Mouse (Mus musculus) erythroblast, adult 5-6 weeks (primary cell): ENCODE results near the gene 1110059E24Rik. TPM values are rescaled to one million over a fixed set of nuclear protein-coding genes. Genes with fewer than 3 reads are reported as not detected.

Experiments
- ATAC-seq: replicated peaks from 2 replicates; pipeline ENCODE4 v1.8.0; 2016; ENCODE audit warnings: moderate number of reproducible peaks, mild to moderate bottlenecking, moderate TSS enrichment, inconsistent platforms; ENCODE audit not compliant: poor library complexity, low FRiP score, severe bottlenecking
- total RNA-seq, 2 experiments: library from RNA; stranded (forward) in 1 of 2; stranded (reverse) in 1 of 2; fragments of 150-400 nt in 1 of 2; fragments of 200-764, 138-1000 nt in 1 of 2; gene quantifications; 2 replicates each; pipeline versions ENCODE4 v1.2.3 to v1.2.4; 2015 to 2017; ENCODE audit warnings: low replicate concordance in 2 of 2

The 1110059E24Rik gene
- total RNA-seq, 2 experiments from 2014 or later, result 8.4 to 13.4 TPM

GRCm38 (mm10) chr19:21583523-21583984 lies 69.2 kb downstream of the 1110059E24Rik start:
- no peak for ATAC-seq

DNA sequence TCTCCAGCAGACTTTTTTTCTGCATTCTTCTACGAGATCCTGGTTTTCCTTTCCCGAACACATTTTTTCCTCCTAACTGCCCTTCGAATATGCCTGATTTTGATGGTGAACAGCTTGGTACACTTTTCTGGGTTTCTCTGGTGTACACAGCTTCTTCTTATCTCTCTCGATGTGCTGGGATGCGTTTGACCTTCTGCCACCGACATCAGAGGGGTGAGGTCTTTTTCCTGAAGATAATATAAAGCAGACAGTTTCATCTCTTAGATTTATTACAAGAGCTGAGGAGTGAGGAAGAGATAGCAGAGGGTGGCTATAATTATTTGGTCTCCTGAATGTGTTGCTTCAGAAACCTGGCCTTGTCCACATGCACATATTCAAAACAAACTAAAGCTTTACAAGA lies 71.4 kb downstream of the 1110059E24Rik start:
- no peak for ATAC-seq

GRCm38 (mm10) chr19:21579896-21580295 lies 72.9 kb downstream of the 1110059E24Rik start:
- ATAC-seq, result no peak

DNA sequence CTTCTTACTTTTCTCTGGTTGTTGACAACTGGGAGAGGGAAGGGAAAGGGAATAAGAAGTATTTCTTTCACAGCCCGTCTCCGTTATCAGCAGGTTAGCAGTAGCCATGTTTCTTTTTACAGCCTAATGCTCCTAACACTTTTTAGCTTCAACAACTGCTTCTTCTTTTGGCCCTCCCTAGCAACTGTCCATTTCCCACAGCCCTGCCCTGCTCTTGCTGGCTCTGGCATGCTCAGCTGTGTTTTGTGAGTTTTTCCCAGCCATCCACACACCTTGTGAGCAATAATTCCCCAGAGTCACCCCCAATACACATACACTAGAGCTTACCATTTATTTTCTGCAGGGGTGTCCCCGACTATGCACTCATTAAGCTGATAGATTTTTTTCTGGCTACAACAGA lies 75.3 kb downstream of the 1110059E24Rik start:
- no peak for ATAC-seq

DNA sequence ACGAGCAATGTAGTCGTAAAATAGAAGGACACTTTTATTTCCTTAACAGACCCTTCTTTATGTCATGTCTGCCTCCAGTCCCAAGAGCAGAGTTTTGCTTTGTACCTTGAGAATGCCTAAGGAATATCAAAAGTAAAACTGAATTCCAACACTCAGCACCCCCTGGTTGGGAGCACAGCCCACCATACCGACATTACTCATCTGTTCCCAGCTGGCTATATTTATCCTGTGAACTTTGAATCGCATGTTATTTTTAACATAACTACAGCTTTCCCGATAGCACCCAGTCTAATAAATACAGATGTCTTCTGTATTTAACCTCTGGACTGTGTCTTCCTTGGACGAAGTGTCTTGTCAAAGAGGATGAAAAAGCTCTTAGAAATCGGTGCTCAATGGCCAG lies 80.8 kb downstream of the 1110059E24Rik start:
- ATAC-seq, result no peak

DNA sequence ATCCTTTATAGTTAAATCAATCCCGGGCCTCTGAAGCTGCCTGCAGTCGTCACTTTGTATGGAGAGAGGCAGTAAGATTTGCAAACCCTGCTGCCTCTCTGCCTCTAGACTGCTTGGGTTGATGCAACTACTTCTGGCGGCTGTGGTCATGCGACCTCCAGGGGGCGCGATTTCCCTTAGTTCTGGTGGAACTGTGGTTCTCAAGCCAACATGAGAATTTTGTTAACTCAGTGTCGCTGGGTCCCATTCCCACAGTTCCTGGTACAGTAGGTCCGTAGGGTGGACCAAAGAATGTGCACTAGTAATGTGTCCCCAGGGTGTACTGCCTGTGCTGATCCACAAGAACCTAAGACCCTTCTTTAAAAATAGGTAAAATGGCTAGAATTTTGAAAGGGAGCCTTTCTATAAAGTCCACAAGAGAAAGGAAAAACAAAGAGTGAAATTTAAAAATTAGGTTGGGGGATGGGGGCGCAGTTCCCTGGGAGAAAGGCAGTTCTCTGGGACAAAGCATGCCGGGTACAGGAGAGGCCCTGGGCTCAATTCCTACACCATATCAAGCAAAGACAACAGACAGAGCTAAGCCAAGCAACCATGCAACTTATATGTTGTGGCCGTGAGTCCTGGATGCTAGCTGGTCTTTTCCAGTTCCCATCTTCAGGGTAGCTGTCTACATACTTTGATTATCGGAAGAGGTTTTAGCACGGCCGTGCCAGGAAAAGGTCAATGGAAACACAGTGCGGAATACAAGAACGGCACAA lies 81.4 kb downstream of the 1110059E24Rik start:
- ATAC-seq, result peak; percentile 55

DNA sequence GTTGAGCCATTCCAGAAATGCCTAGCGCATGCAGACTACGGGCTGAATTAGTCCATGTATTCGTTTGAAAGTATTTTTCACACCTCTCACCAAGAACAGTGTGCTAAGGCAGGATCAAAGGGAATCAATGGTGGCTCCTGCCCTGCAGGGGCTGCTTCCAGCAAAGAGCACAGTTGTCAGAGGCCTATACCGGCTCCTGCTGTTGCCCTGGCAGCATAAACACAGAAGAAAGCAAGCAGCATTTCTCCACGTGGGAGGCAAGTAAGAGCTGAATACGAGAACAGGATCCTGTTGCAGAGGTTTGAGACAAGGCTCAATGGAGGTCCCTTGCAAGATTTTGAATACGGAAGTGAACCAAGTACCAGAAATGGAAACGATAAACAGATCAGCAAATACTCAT lies 82.0 kb downstream of the 1110059E24Rik start:
- no peak for ATAC-seq

- ATAC-seq, result peak; percentile 70
These were observed 84.1 kb downstream of the 1110059E24Rik start for GRCm38 (mm10) chr19:21568528-21569185.

DNA sequence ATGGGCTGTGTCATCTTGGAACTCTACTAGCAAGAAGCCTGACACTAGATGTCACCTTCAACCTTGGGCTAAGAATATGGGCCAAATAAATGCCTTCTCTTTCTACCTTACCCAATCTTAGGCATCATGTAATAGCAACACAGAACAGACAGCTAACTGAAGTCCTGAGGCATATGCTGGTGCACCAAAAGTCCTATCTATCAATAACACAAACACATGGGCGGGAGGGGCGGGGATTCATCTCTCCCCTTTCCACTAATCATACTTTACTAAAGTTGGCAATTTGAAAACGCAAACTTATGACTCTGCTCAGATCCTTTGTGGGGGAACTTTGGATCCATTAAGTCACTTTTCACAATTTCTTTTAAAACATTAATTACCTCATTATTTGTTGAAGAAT lies 84.8 kb downstream of the 1110059E24Rik start:
- peak; percentile 58 for ATAC-seq

DNA sequence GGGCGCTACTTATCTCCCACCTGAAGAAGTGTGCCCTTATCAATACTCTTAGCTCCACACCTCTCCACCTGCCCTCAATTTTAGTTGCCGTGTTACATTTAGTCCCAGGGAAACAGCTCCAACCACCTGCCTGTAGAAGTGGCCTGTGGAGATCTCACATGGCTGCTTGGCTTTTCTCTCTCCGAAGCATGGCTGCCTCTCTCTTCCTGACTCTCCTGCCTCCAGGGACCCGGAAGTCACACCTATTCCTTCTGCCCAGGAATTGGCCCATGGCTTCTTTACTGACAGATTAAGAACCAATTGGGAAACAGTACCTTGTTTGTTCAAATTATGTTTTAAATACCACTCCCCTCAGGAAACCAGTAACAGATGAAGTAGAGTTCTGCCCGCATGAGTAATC lies 86.3 kb downstream of the 1110059E24Rik start:
- no peak for ATAC-seq

GRCm38 (mm10) chr19:21564461-21564797 lies 88.3 kb downstream of the 1110059E24Rik start:
- no peak for ATAC-seq

- peak; percentile 62 for ATAC-seq
These were observed 88.9 kb downstream of the 1110059E24Rik start for GRCm38 (mm10) chr19:21563789-21564460.

- ATAC-seq, result no peak
These were observed 89.8 kb downstream of the 1110059E24Rik start for GRCm38 (mm10) chr19:21562996-21563395.

DNA sequence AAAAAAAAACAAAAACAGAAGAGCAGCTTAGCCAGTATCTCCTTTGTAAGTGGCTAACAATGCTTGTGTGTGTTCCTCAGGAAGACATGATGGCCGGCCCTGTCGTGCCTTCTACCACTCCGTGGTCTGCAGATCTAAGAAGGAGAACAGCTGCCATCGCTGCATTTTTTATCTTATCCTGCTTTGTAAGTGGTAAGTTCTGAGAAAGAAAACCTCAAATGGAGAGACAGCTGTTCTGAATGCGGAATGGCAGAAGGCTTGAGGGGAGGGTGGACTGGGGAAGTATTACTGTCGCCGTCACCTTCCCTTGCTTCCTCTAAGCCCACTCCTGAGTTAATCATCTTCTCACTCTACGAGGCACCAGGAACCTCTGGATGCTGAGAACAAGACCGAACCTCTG lies 100.0 kb downstream of the 1110059E24Rik start:
- ATAC-seq, result no peak

DNA sequence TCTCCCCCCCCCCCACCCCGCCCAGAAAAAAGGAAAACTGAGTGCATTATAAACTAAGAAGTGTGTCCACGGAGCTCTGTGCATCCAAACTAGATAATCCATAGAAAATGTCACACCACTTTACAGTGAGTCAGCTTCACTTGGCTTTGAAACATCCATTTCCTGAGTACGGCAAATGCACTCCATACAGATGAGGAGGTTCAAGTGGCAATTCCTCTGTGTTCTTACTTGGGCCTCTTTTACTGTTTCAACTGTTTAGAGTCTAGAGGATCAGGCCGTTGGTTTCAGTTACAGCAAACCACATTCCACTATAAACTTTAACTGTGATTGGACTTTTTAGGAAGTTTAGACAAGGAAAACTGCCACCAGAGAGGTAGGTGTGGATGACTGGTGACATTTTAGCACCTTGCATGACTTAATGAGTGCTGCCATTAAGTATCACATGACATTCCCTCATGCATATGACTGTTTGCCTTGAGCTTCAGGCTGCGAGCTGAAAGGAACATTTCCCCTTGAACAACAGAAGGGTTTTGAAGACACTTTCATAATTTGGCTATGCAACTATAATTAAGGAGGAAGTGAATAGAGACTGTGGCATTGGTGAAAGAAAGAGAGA lies 100.7 kb downstream of the 1110059E24Rik start:
- no peak for ATAC-seq

- ATAC-seq, result no peak
These were observed 103.1 kb downstream of the 1110059E24Rik start for GRCm38 (mm10) chr19:21549713-21550112.

GRCm38 (mm10) chr19:21548947-21549346 lies 103.8 kb downstream of the 1110059E24Rik start:
- no peak for ATAC-seq

- no peak for ATAC-seq
These were observed 115.7 kb downstream of the 1110059E24Rik start for GRCm38 (mm10) chr19:21537125-21537524.
